23 mouse cellular contexts compared by ENCODE assay signal in genomic region chrX:73910049-73910448, GRCm38 (mm10). TPM values are rescaled to one million over a fixed set of nuclear protein-coding genes. Genes with fewer than 3 reads are reported as not detected.
DNase-seq lines count a peak whose midpoint lies in the region; ATAC-seq and TF ChIP-seq lines count a peak whose summit lies in the region.
"Had no signal": no experiment of that assay in that cellular context is flagged by ENCODE, and none has a peak within 500 bp of the region (broad histone marks: within the 10 kb centered on the region; RNA-seq: fewer than 3 reads in every experiment).

No protein-coding gene starts in this region.

- no peak overlapping the region for H3K4me3 ChIP-seq in heart, embryonic 16.5 days (ENCODE audit: low read length)
- no peak overlapping the region for H3K4me3 ChIP-seq in heart, embryonic 11.5 days (ENCODE audit: low read depth, low read length)
- H3K4me3 ChIP-seq in thymus, adult 2 months (ENCODE audit: control insufficient read depth, insufficient read depth, low read length): peak overlapping the region; percentile 41
- H3K4me3 ChIP-seq in liver, embryonic 14.5 days (ENCODE audit: insufficient read depth in 1 of 2, low read depth in 2 of 2, low read length in 2 of 2): peak overlapping the region in 1 of 2 experiments; percentile 45; a peak in 2 of 4 replicates
- no peak overlapping the region for H3K4me3 ChIP-seq in forebrain, embryonic 12.5 days (replicated peaks)
- H3K4me3 ChIP-seq: gastrocnemius, adult 2 months; hindbrain, embryonic 12.5 days; limb, embryonic 12.5 days; midbrain, embryonic 15.5 days; myocyte had no signal

- ATAC-seq in heart, embryonic 16.5 days (replicated peaks; ENCODE audit: extremely low read depth, insufficient read depth, low FRiP score): no peak
- ATAC-seq in heart, embryonic 11.5 days (replicated peaks; ENCODE audit: insufficient number of reproducible peaks, low FRiP score, low TSS enrichment): no peak
- ATAC-seq in liver, embryonic 14.5 days (ENCODE audit: insufficient read depth): no peak
- no peak for ATAC-seq in forebrain, embryonic 12.5 days (ENCODE audit: low FRiP score)
- ATAC-seq: intestine, postnatal 0 days; midbrain, embryonic 15.5 days had no signal

- TF ChIP-seq CTCF in thymus, adult 2 months (IDR thresholded peaks at IDR 0.05; ENCODE audit: borderline replicate concordance, control insufficient read depth, extremely low read depth, insufficient read depth, low read length, poor library complexity): no peak
- TF ChIP-seq CTCF in liver, embryonic 14.5 days (IDR thresholded peaks at IDR 0.05; ENCODE audit: low read depth): no peak

- no peaks in the 10 kb centered on the region; the same call in 1 of the 2 replicates for H3K27me3 ChIP-seq in heart, embryonic 16.5 days (ENCODE audit: control insufficient read depth, insufficient read depth, low read length)
- no peaks in the 10 kb centered on the region for H3K27me3 ChIP-seq in heart, embryonic 11.5 days (ENCODE audit: control insufficient read depth, insufficient read depth, low read length)
- H3K27me3 ChIP-seq in thymus, adult 2 months (ENCODE audit: control insufficient read depth, insufficient read depth, low read length): no peaks in the 10 kb centered on the region
- H3K27me3 ChIP-seq in liver, embryonic 14.5 days (ENCODE audit: control insufficient read depth, insufficient read depth, low read length): no peaks in the 10 kb centered on the region
- H3K27me3 ChIP-seq in forebrain, embryonic 12.5 days: no peaks in the 10 kb centered on the region; the same call in 1 of the 2 replicates
- H3K27me3 ChIP-seq: midbrain, embryonic 15.5 days; stomach, embryonic 15.5 days had no signal

- no peak overlapping the region for H3K27ac ChIP-seq in heart, embryonic 16.5 days (ENCODE audit: low read length)
- H3K27ac ChIP-seq in heart, embryonic 11.5 days (ENCODE audit: low read depth, low read length): no peak overlapping the region
- peak overlapping the region; percentile 74 for H3K27ac ChIP-seq in thymus, adult 2 months (ENCODE audit: control insufficient read depth, insufficient read depth, low read length)
- H3K27ac ChIP-seq in liver, embryonic 14.5 days: no peak overlapping the region
- no peak overlapping the region for H3K27ac ChIP-seq in forebrain, embryonic 12.5 days
- H3K27ac ChIP-seq: embryonic facial prominence, embryonic 10.5 days; gastrocnemius, adult 2 months; hindbrain, embryonic 12.5 days; limb, embryonic 12.5 days; midbrain, embryonic 15.5 days; stomach, embryonic 15.5 days had no signal

- H3K9me3 ChIP-seq in heart, embryonic 16.5 days (replicated peaks; ENCODE audit: control insufficient read depth, low read length): no peaks in the 10 kb centered on the region
- no peaks in the 10 kb centered on the region for H3K9me3 ChIP-seq in heart, embryonic 11.5 days (replicated peaks; ENCODE audit: control insufficient read depth, low read length)
- H3K9me3 ChIP-seq in liver, embryonic 14.5 days (ENCODE audit: control insufficient read depth, low read length): no peaks in the 10 kb centered on the region
- no peaks in the 10 kb centered on the region for H3K9me3 ChIP-seq in forebrain, embryonic 12.5 days
- H3K9me3 ChIP-seq: embryonic facial prominence, embryonic 10.5 days; hindbrain, embryonic 12.5 days; limb, embryonic 12.5 days; midbrain, embryonic 15.5 days; stomach, embryonic 15.5 days had no signal

- no peaks in the 10 kb centered on the region for H3K36me3 ChIP-seq in heart, embryonic 16.5 days (ENCODE audit: control insufficient read depth, insufficient read depth)
- H3K36me3 ChIP-seq in heart, embryonic 11.5 days (ENCODE audit: control insufficient read depth, insufficient read depth, low read length): no peaks in the 10 kb centered on the region
- peaks cover 15% of the 10 kb centered on the region; the same call in 1 of the 2 replicates for H3K36me3 ChIP-seq in thymus, adult 2 months (ENCODE audit: control insufficient read depth, insufficient read depth, low read length)
- no peaks in the 10 kb centered on the region for H3K36me3 ChIP-seq in liver, embryonic 14.5 days (replicated peaks; ENCODE audit: control insufficient read depth, insufficient read depth, low read depth)
- H3K36me3 ChIP-seq in forebrain, embryonic 12.5 days (replicated peaks): no peaks in the 10 kb centered on the region
- H3K36me3 ChIP-seq: embryonic facial prominence, embryonic 10.5 days; hindbrain, embryonic 12.5 days; limb, embryonic 12.5 days; midbrain, embryonic 15.5 days; stomach, embryonic 15.5 days had no signal

- peak overlapping the region; percentile 49; the same call in 1 of the 2 replicates for H3K4me2 ChIP-seq in heart, embryonic 16.5 days (ENCODE audit: low read depth, low read length)
- no peak overlapping the region for H3K4me2 ChIP-seq in heart, embryonic 11.5 days
- H3K4me2 ChIP-seq in liver, embryonic 14.5 days (ENCODE audit: low read depth): peak overlapping the region; percentile 69
- no peak overlapping the region for H3K4me2 ChIP-seq in forebrain, embryonic 12.5 days
- H3K4me2 ChIP-seq: hindbrain, embryonic 12.5 days; midbrain, embryonic 15.5 days; stomach, embryonic 15.5 days had no signal

- TF ChIP-seq EP300 in liver, embryonic 14.5 days (IDR thresholded peaks at IDR 0.05; ENCODE audit: low read depth): no peak

- no peak overlapping the region for H3K9ac ChIP-seq in heart, embryonic 16.5 days (ENCODE audit: low read length)
- no peak overlapping the region for H3K9ac ChIP-seq in heart, embryonic 11.5 days (ENCODE audit: low read depth, low read length)
- H3K9ac ChIP-seq in liver, embryonic 14.5 days (replicated peaks): no peak overlapping the region
- no peak overlapping the region for H3K9ac ChIP-seq in forebrain, embryonic 12.5 days
- H3K9ac ChIP-seq: hindbrain, embryonic 12.5 days; limb, embryonic 12.5 days; midbrain, embryonic 15.5 days; stomach, embryonic 15.5 days had no signal

- 78% methylated on average over 1 of the region's 1 CpGs for WGBS in heart, embryonic 16.5 days
- WGBS in heart, embryonic 11.5 days (ENCODE audit: insufficient replicate concordance): 79% methylated on average over 1 of the region's 1 CpGs
- 8% methylated on average over 1 of the region's 1 CpGs for WGBS in thymus, adult 2 months
- WGBS in liver, embryonic 14.5 days (ENCODE audit: insufficient replicate concordance): 20% methylated on average over 1 of the region's 1 CpGs
- 88% methylated on average over 1 of the region's 1 CpGs for WGBS in forebrain, embryonic 12.5 days

- DNase-seq in thymus, adult 2 months: no peak
- no peak for DNase-seq in thymus, postnatal 25 days
- no peak for DNase-seq in liver, embryonic 14.5 days (ENCODE audit: low read depth in 3 of 3, low spot score in 3 of 3)
- no peak for DNase-seq in embryo, embryonic 10 days (ENCODE audit: low spot score)
- DNase-seq: adrenal gland, postnatal 14 days; cerebellum, adult 9-11 months; gastrocnemius, adult 2 months; heart, postnatal 14 days; kidney, postnatal 4 days; lung, adult 2 months; lung, postnatal 14 days; thymus, adult 18-20 months had no signal

- no peak for TF ChIP-seq POLR2A in thymus, adult 2 months (IDR thresholded peaks at IDR 0.05; ENCODE audit: control insufficient read depth, extremely low read depth, insufficient read depth, low read length, poor library complexity)

- peaks cover 2% of the 10 kb centered on the region; the same call in 1 of the 2 replicates for H3K4me1 ChIP-seq in heart, embryonic 16.5 days (ENCODE audit: control insufficient read depth, insufficient read depth, low read length)
- peaks cover 2% of the 10 kb centered on the region; the same call in 1 of the 2 replicates for H3K4me1 ChIP-seq in heart, embryonic 11.5 days (ENCODE audit: control insufficient read depth, insufficient read depth, low read length)
- peaks cover 24% of the 10 kb centered on the region for H3K4me1 ChIP-seq in thymus, adult 2 months (replicated peaks; ENCODE audit: control insufficient read depth, insufficient read depth, low read length)
- H3K4me1 ChIP-seq in liver, embryonic 14.5 days (replicated peaks; ENCODE audit: control insufficient read depth in 2 of 2, insufficient read depth in 2 of 2, low read length in 1 of 2): peaks cover 2 to 26% of the 10 kb centered on the region in 2 experiments; a peak in 3 of 4 replicates
- no peaks in the 10 kb centered on the region for H3K4me1 ChIP-seq in forebrain, embryonic 12.5 days
- H3K4me1 ChIP-seq: stomach, embryonic 15.5 days had no signal

RNA-seq across cellular contexts. Expression of gene Arhgap4, which starts 11.6 kb away (rescaled TPM):
- 3.7 and 4.7 TPM in 2 replicates for polyA plus RNA-seq in heart, embryonic 16.5 days (2015; fragmentation: Nextera tagmentation; extraction: Ambion mirVana)
- polyA plus RNA-seq in heart, embryonic 11.5 days (2014; fragmentation: Nextera tagmentation; extraction: Ambion mirVana): 0.96 and 1.3 TPM in 2 replicates
- polyA plus RNA-seq in thymus, adult 2 months (2012; rRNA removed): 574 and 583 TPM in 2 replicates
- 7.2 and 7.8 TPM in 2 replicates for polyA plus RNA-seq in liver, embryonic 14.5 days (2012; rRNA removed)
- polyA plus RNA-seq in liver, embryonic 14.5 days (2014; fragmentation: Nextera tagmentation; extraction: Ambion mirVana): 3.5 and 4.9 TPM in 2 replicates
- polyA plus RNA-seq in forebrain, embryonic 12.5 days (2016; fragmentation: Nextera tagmentation; extraction: Ambion mirVana): 1.8 and 3.6 TPM in 2 replicates

RNA-seq across cellular contexts. Expression of gene Naa10, which starts 11.7 kb away (rescaled TPM):
- polyA plus RNA-seq in heart, embryonic 16.5 days (2015; fragmentation: Nextera tagmentation; extraction: Ambion mirVana): 89.8 and 97.1 TPM in 2 replicates
- polyA plus RNA-seq in heart, embryonic 11.5 days (2014; fragmentation: Nextera tagmentation; extraction: Ambion mirVana): 94.3 and 96.5 TPM in 2 replicates
- 82.0 and 102 TPM in 2 replicates for polyA plus RNA-seq in thymus, adult 2 months (2012; rRNA removed)
- polyA plus RNA-seq in liver, embryonic 14.5 days (2012; rRNA removed): 64.1 and 73.0 TPM in 2 replicates
- polyA plus RNA-seq in liver, embryonic 14.5 days (2014; fragmentation: Nextera tagmentation; extraction: Ambion mirVana): 81.1 and 81.3 TPM in 2 replicates
- 115 and 117 TPM in 2 replicates for polyA plus RNA-seq in forebrain, embryonic 12.5 days (2016; fragmentation: Nextera tagmentation; extraction: Ambion mirVana)

RNA-seq across cellular contexts. Expression of gene L1cam, which starts 14.1 kb away (rescaled TPM):
- polyA plus RNA-seq in heart, embryonic 16.5 days (2015; fragmentation: Nextera tagmentation; extraction: Ambion mirVana): 0.60 and 0.77 TPM in 2 replicates
- 1.3 and 2.2 TPM in 2 replicates for polyA plus RNA-seq in heart, embryonic 11.5 days (2014; fragmentation: Nextera tagmentation; extraction: Ambion mirVana)
- 7.1 and 7.5 TPM in 2 replicates for polyA plus RNA-seq in thymus, adult 2 months (2012; rRNA removed)
- polyA plus RNA-seq in liver, embryonic 14.5 days (2012; rRNA removed): 0.18 and 0.47 TPM in 2 replicates
- 0.16 and 0.20 TPM in 2 replicates for polyA plus RNA-seq in liver, embryonic 14.5 days (2014; fragmentation: Nextera tagmentation; extraction: Ambion mirVana)
- polyA plus RNA-seq in forebrain, embryonic 12.5 days (2016; fragmentation: Nextera tagmentation; extraction: Ambion mirVana): 33.1 and 37.4 TPM in 2 replicates

RNA-seq across cellular contexts. Expression of gene Avpr2, which starts 18.1 kb away (rescaled TPM):
- polyA plus RNA-seq in heart, embryonic 16.5 days (2015; fragmentation: Nextera tagmentation; extraction: Ambion mirVana): 0.06 and 0.09 TPM in 2 replicates
- polyA plus RNA-seq in heart, embryonic 11.5 days (2014; fragmentation: Nextera tagmentation; extraction: Ambion mirVana): not detected in 2 replicates
- polyA plus RNA-seq in thymus, adult 2 months (2012; rRNA removed): 0.06 and 0.26 TPM in 2 replicates
- polyA plus RNA-seq in liver, embryonic 14.5 days (2012; rRNA removed): 0.01 TPM in 1 of 2 replicates, not detected in the other
- not detected in 2 replicates for polyA plus RNA-seq in liver, embryonic 14.5 days (2014; fragmentation: Nextera tagmentation; extraction: Ambion mirVana)
- 0.29 TPM in 1 of 2 replicates, not detected in the other for polyA plus RNA-seq in forebrain, embryonic 12.5 days (2016; fragmentation: Nextera tagmentation; extraction: Ambion mirVana)
- polyA plus RNA-seq: forebrain, embryonic 11.5 days; intestine, postnatal 0 days; lung, adult 2 months; myocyte had no signal

RNA-seq across cellular contexts. Expression of gene Renbp, which starts 20.6 kb away (rescaled TPM):
- polyA plus RNA-seq in heart, embryonic 16.5 days (2015; fragmentation: Nextera tagmentation; extraction: Ambion mirVana): 60.0 and 61.1 TPM in 2 replicates
- polyA plus RNA-seq in heart, embryonic 11.5 days (2014; fragmentation: Nextera tagmentation; extraction: Ambion mirVana): 51.6 and 64.0 TPM in 2 replicates
- polyA plus RNA-seq in thymus, adult 2 months (2012; rRNA removed): 13.7 and 16.1 TPM in 2 replicates
- 7.3 and 10.4 TPM in 2 replicates for polyA plus RNA-seq in liver, embryonic 14.5 days (2012; rRNA removed)
- 13.7 and 14.8 TPM in 2 replicates for polyA plus RNA-seq in liver, embryonic 14.5 days (2014; fragmentation: Nextera tagmentation; extraction: Ambion mirVana)
- 10.9 and 11.7 TPM in 2 replicates for polyA plus RNA-seq in forebrain, embryonic 12.5 days (2016; fragmentation: Nextera tagmentation; extraction: Ambion mirVana)

Comparison
In these comparisons a context has a peak if more than half of its experiments do, and no peak if none do; other contexts are left out.
1. H3K4me2 ChIP-seq: peak in heart, embryonic 16.5 days (single experiment) and liver, embryonic 14.5 days (single experiment); none in heart, embryonic 11.5 days (single experiment) and forebrain, embryonic 12.5 days (single experiment).
2. RNA of gene Arhgap4, which starts 11.6 kb away (polyA plus RNA-seq): 574 to 583 TPM in thymus, adult 2 months; 3.5 to 7.8 TPM in liver, embryonic 14.5 days, 3.7 to 4.7 TPM in heart, embryonic 16.5 days, 1.8 to 3.6 TPM in forebrain, embryonic 12.5 days and 0.96 to 1.3 TPM in heart, embryonic 11.5 days; every median in the first group is over 10 times any median in the second.